Mouse (Mus musculus) heart, embryonic 14.5 days (tissue): ENCODE results near the gene Vmn1r188. TPM values are rescaled to one million over a fixed set of nuclear protein-coding genes. Genes with fewer than 3 reads are reported as not detected.
A peak's percentile ranks its signal among the peaks of the same experiment; 100 is the strongest.
"Not testable (repeated sequence)": the region's sequence is repeated elsewhere in the genome, so short reads cannot be mapped to it uniquely, and the experiment has no call there.

Experiments used
- ATAC-seq: fragments of 200-750 bp; cut with Nextera tagmentation; 2 replicates; pipeline ENCODE4 v1.8.0; 2017; ENCODE audit warnings: low read depth, moderate TSS enrichment; ENCODE audit not compliant: insufficient number of reproducible peaks, insufficient read depth, low FRiP score
- H3K27ac ChIP-seq, 2 experiments: fragments of 200-500 bp in 1 of 2; fragments of 300-500 bp in 1 of 2; sonication (generic) in 1 of 2; replicated peaks in 1 of 2; 2 replicates each; pipeline ENCODE4 v1.5.1; 2012 to 2014; ENCODE audit warnings: low read depth in 2 of 2, low read length in 2 of 2, control low read depth in 1 of 2, mild to moderate bottlenecking in 1 of 2, mixed read lengths in 1 of 2; ENCODE audit not compliant: control insufficient read depth in 1 of 2, insufficient read depth in 1 of 2
- H3K27me3 ChIP-seq: fragments of 300-500 bp; sonication (generic); 2 replicates; pipeline ENCODE4 v1.6.1; 2014; ENCODE audit warnings: mild to moderate bottlenecking, low read length, control low read depth; ENCODE audit not compliant: control insufficient read depth, insufficient read depth
- H3K36me3 ChIP-seq: fragments of 300-500 bp; sonication (generic); 2 replicates; pipeline ENCODE4 v1.6.1; 2014; ENCODE audit warnings: mild to moderate bottlenecking, control low read depth, low read length, mixed read lengths; ENCODE audit not compliant: control insufficient read depth, insufficient read depth
- H3K4me1 ChIP-seq, 2 experiments: fragments of 200-500 bp in 1 of 2; fragments of 300-500 bp in 1 of 2; sonication (generic) in 1 of 2; 2 replicates each; pipeline ENCODE4 v1.6.1; 2012 to 2014; ENCODE audit warnings: low read length in 2 of 2, control low read depth in 1 of 2, mixed read lengths in 1 of 2; ENCODE audit not compliant: control insufficient read depth in 2 of 2, insufficient read depth in 2 of 2
- H3K4me2 ChIP-seq: fragments of 300-500 bp; sonication (generic); 2 replicates; pipeline ENCODE4 v1.6.1; 2014; ENCODE audit warnings: mild to moderate bottlenecking, low read length
- H3K4me3 ChIP-seq, 2 experiments: fragments of 200-500 bp in 1 of 2; fragments of 300-500 bp in 1 of 2; sonication (generic) in 1 of 2; 2 replicates each; pipeline ENCODE4 v1.5.1; 2012 to 2014; ENCODE audit warnings: low read length in 2 of 2, mild to moderate bottlenecking in 2 of 2, control low read depth in 1 of 2, low read depth in 1 of 2, moderate library complexity in 1 of 2; ENCODE audit not compliant: control insufficient read depth in 1 of 2, insufficient read depth in 1 of 2
- H3K9ac ChIP-seq: fragments of 300-500 bp; sonication (generic); 2 replicates; pipeline ENCODE4 v1.6.1; 2014; ENCODE audit warnings: mild to moderate bottlenecking, low read length
- H3K9me3 ChIP-seq: fragments of 300-500 bp; sonication (generic); 2 replicates; pipeline ENCODE4 v1.6.1; 2016; ENCODE audit warnings: low read length, control low read depth; ENCODE audit not compliant: control insufficient read depth
- WGBS: fragments of 180-500 bp; shearing (Covaris S2); extraction: QIAGEN DNeasy Blood & Tissue Kit; methylation state at CpG from one replicate; pipeline ENCODE4 v1.1.7; 2014; 5-methylcytosine and 5-hydroxymethylcytosine counted together
- polyA plus RNA-seq: library from polyadenylated mRNA; unstranded; fragments of >200 nt; fragmentation: Nextera tagmentation; extraction: Ambion mirVana; gene quantifications from 2 replicates; pipeline ENCODE4 v1.2.1, GENCODE M21; 2014

The Vmn1r188 gene
- polyA plus RNA-seq, 1 experiment from 2014 or later = not detected

GRCm38 (mm10) chr13:22051523-22051859 is 32.7 kb upstream of the Vmn1r188 start:
- Histone ChIP-seq H3K4me2 (peak overlapping the region; percentile 77), H3K4me3 (peak overlapping the region; percentile 56 to 58), H3K36me3 (no peaks in the 10 kb centered on the region), H3K4me1 (peaks cover 2 to 7% of the 10 kb centered on the region in 2 experiments; a peak in 3 of 4 replicates), H3K9me3 (no peaks in the 10 kb centered on the region), H3K27ac (peak overlapping the region in 1 of 2 experiments; percentile 79; a peak in 2 of 4 replicates), H3K9ac (peak overlapping the region; percentile 80), H3K27me3 (no peaks in the 10 kb centered on the region)
- ATAC-seq = no peak
- 11% methylated on average over 5 of the region's 5 CpGs for WGBS

GRCm38 (mm10) chr13:22053754-22054153 is 30.5 kb upstream of the Vmn1r188 start:
- no peak overlapping the region for H3K4me3 ChIP-seq
- H3K9ac ChIP-seq = no peak overlapping the region
- no peaks in the 10 kb centered on the region for H3K36me3 ChIP-seq
- H3K4me2 ChIP-seq = no peak overlapping the region
- H3K27ac ChIP-seq = no peak overlapping the region
- peaks cover 2 to 7% of the 10 kb centered on the region in 2 experiments; a peak in 3 of 4 replicates for H3K4me1 ChIP-seq
- WGBS = 83% methylated on average over 1 of the region's 1 CpGs
- ATAC-seq = no peak
- H3K27me3 ChIP-seq = no peaks in the 10 kb centered on the region
- no peaks in the 10 kb centered on the region for H3K9me3 ChIP-seq

- Histone ChIP-seq H3K4me2 (no peak overlapping the region), H3K9me3 (no peaks in the 10 kb centered on the region), H3K4me1 (no peaks in the 10 kb centered on the region), H3K36me3 (no peaks in the 10 kb centered on the region), H3K27ac (no peak overlapping the region), H3K4me3 (no peak overlapping the region), H3K9ac (no peak overlapping the region), H3K27me3 (no peaks in the 10 kb centered on the region)
- WGBS = 81% methylated on average over 1 of the region's 1 CpGs
- no peak for ATAC-seq
Measured at GRCm38 (mm10) chr13:22061422-22061821, 22.8 kb upstream of the Vmn1r188 start.

GRCm38 (mm10) chr13:22063468-22063867 is 20.8 kb upstream of the Vmn1r188 start:
- no peaks in the 10 kb centered on the region for H3K36me3 ChIP-seq
- no peak overlapping the region for H3K9ac ChIP-seq
- H3K4me2 ChIP-seq = no peak overlapping the region
- H3K27ac ChIP-seq = no peak overlapping the region
- no peak for ATAC-seq
- H3K27me3 ChIP-seq = no peaks in the 10 kb centered on the region
- no peak overlapping the region for H3K4me3 ChIP-seq
- no peaks in the 10 kb centered on the region for H3K4me1 ChIP-seq
- WGBS = 44% methylated on average over 1 of the region's 1 CpGs
- no peaks in the 10 kb centered on the region for H3K9me3 ChIP-seq

- not testable (repeated sequence) for H3K27me3 ChIP-seq, H3K27ac ChIP-seq, H3K4me1 ChIP-seq, ATAC-seq, H3K9ac ChIP-seq, H3K9me3 ChIP-seq, H3K4me3 ChIP-seq, H3K4me2 ChIP-seq, H3K36me3 ChIP-seq
- WGBS = 88% methylated on average over 2 of the region's 2 CpGs
Measured at GRCm38 (mm10) chr13:22105724-22106123, 21.5 kb downstream of the Vmn1r188 start, which contains the start of gene Vmn1r189. TSS of gene Vmn1r189 (minus strand) at chr13:22105824.

GRCm38 (mm10) chr13:22136495-22137293 is 52.5 kb downstream of the Vmn1r188 start:
- not testable (repeated sequence) for H3K9ac ChIP-seq, H3K27ac ChIP-seq, H3K4me2 ChIP-seq, H3K27me3 ChIP-seq, H3K4me3 ChIP-seq, H3K4me1 ChIP-seq, ATAC-seq, H3K9me3 ChIP-seq, H3K36me3 ChIP-seq
- WGBS = 58% methylated on average over 5 of the region's 5 CpGs
